Mouse (Mus musculus) G1E-ER4 (cell line): ENCODE measurements around the gene Cacna1s. TPM values are rescaled to one million over a fixed set of nuclear protein-coding genes. Genes with fewer than 3 reads are reported as not detected.

Source experiments
- GATA1 ChIP-seq: IDR thresholded peaks from one replicate; pipeline ENCODE4 v1.8.0; 2012; ENCODE audit warnings: low read length, inconsistent platforms
- polyA plus RNA-seq: library from polyadenylated mRNA; stranded (reverse); fragments of >175 nt; gene quantifications from 2 replicates; pipeline ENCODE4 v1.2.3, GENCODE M21; 2012

Gene Cacna1s
- polyA plus RNA-seq, 1 experiment, result not detected

DNA sequence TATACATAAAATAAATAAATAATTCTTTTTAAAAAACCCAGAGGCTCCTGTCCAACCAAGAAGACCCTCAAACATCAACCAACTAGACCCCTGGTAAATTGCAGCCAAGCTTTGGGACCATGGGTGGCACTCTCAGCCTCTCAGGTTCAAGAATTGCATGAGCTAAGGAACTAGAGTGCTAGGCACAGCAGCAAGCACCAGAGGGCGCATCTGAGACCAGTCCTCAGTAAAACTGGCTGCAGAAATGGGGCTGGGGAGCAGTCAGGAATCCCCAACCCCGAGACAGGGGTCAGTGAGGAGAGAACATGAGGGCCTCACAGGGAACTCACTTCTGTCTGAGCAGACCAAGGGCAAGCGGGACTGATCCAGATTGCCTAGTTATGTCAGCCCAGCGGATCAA, 6.8 kb upstream of the Cacna1s start:
- no peak for TF ChIP-seq GATA1

DNA sequence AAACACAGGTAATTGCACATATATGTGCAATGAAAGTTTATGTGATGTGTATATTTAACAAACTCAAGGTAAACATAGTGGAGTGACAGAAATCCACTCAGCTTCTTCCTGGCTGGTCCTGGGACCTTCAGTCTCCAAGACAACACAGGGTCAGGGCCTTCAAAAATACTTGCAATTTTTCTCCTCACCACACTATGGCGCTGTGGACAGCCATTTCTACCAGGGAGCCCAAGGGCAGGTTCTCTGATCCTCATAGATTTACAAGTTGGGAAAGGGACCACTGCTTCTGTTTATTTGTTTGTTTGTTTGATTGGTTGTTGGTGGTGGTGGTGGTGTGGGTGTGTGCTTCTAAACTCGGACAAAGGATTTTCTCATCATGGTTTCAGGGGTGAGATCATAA, 5.1 kb upstream of the Cacna1s start:
- no peak for TF ChIP-seq GATA1

GRCm38 (mm10) chr1:136047894-136048293, 4.7 kb upstream of the Cacna1s start:
- TF ChIP-seq GATA1, result peak; percentile 86

GRCm38 (mm10) chr1:136050312-136051012, 2.1 kb upstream of the Cacna1s start, which contains the start of gene Ascl5:
TSS of gene Ascl5 (plus strand) at chr1:136050804.
- no peak for TF ChIP-seq GATA1

DNA sequence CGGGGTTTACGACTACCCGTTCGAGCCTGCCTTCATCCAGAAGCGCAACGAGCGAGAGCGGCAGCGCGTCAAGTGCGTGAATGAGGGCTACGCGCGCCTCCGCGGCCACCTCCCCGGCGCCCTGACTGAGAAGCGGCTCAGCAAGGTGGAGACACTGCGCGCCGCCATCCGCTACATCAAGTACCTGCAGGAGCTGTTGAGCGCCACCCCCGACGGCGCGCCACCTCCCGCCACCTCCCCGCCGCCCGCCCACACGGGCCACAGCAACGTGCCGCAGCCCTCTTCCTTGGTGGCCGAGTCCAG, 1.6 kb upstream of the Cacna1s start:
- no peak for TF ChIP-seq GATA1

DNA sequence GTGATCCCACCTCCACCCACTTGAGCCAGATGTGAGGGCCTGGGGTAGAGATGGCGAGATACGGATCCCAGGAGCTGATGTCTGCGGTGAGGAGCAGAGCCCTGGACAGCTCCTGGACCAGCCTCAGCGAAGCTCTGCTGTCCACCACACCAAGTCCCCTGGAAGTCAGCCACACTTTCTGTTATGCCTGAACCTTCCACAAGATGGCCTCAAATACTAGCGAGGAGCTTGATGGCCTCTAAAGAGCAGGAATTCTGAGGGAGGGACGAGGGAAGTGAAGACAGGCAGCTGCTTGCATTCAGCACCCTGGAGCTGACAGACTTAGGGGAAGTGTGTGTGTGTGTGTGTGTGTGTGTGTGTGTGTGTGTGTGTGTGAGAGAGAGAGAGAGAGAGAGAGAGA, 1.1 kb upstream of the Cacna1s start:
- TF ChIP-seq GATA1, result no peak

DNA sequence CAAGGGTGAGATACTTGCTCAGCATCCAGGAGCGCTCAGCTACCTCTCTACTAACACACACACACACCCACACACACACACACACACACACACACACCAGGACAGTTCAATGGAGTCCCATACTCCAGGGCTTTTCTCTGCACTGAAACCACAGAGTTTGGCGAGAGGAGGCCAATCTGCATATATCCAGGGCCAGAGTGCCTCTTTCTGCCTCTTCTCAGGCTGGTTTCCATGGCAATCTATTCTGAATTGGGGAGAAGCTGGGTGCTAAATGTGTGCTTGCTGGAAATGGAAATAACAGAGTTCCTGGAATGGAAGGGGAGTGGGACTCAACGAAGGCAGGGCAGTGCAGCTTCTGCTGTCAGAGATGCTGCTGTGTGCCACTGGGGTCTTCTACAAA, 3.2 kb downstream of the Cacna1s start:
- no peak for TF ChIP-seq GATA1

GRCm38 (mm10) chr1:136058594-136058993, 6.0 kb downstream of the Cacna1s start:
- TF ChIP-seq GATA1, result no peak

DNA sequence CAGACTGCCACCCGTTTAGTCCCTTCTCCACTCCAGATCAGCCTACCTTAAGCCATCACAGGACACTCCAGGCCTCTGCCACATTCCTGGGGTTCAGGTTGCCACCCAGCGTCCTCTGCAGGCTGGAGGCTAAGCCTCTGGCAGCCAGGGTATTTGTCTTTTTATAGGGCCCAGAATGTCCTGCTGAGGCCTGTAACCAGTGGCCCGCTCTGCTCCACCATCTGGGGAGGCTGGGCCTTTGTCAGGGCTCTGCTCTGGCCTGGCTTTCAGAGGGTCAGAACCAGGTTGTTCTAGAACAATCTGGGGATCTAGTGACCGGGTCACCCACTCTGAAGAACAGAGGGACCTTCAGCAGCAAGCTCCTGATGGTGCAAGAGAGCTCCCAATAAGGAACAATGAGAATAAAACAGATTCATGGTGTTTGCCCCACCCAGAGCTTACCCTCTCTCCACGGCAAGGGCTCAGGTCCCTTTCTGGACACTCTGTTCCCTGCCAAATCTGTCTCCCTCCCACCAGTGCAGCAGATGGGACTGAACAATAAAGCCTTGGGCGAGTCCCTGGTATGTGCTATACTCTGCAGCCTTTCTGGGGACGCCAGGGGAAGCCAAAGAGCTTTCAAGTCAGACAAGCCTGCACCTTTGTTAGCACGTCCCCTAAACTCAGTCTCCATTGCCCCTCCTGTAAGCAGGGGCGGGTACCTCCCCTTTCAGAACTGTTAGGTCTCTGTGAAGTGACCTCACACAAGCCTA, 8.7 kb downstream of the Cacna1s start:
- no peak for TF ChIP-seq GATA1

DNA sequence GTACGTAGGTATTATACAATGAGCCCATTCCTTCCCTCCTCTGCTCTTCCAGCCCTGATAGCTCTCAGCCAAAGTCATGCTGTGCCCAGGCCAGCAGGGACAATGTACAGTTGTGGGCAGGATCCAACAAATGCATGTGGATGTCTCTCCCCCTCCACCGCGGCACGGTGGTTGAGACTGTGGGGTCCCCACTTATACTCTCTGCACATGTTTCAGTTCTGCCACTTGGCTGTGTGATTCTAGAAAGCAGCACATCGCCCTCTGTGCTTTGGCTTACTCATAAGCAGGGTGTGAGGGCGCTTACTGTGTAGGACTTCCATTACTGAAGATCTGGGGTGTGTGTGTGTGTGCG, 9.2 kb downstream of the Cacna1s start:
- TF ChIP-seq GATA1, result no peak

- no peak for TF ChIP-seq GATA1
Observed at GRCm38 (mm10) chr1:136063991-136064390, 11.4 kb downstream of the Cacna1s start.

GRCm38 (mm10) chr1:136066621-136067020, 14.1 kb downstream of the Cacna1s start:
- TF ChIP-seq GATA1, result no peak

GRCm38 (mm10) chr1:136067579-136067978, 15.0 kb downstream of the Cacna1s start:
- TF ChIP-seq GATA1, result no peak

DNA sequence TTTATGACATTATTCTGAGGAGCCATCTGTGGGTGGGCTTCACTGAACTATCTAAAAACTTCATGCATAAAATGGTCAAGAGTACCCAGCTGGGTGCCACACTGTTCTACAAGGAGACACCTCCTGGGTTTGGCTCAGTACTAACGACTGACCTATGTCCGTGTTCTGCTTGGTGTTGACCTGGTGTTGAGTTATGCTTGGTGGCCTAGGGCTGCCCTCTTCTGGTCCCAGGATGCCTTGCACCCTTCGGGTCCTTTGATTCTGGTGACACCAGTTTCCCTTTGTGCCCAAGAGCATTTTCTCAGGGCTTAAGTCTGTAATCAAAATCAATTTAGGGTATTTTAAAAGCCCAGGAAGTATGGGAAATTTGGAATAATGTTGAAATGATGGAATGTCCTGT, 23.5 kb downstream of the Cacna1s start:
- no peak for TF ChIP-seq GATA1

DNA sequence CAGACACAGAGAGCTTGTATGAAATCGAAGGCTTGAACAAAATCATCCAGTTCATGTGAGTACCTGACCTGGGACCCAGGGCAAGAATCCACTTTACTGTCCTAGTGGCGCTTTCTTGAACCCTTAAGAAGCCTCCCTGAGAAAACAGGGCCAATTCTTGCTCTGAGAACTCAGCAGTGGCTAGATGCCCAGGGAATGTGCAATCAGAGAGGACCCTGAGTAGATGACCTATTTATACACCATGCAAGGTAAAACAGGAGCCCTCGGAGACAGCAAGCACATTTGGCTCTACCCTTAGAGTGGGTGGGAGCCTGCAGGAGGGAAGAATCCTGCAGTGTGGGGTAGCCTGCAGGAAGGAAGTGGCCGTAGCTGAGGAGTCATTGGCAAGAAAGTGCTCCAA, 25.1 kb downstream of the Cacna1s start:
- no peak for TF ChIP-seq GATA1

DNA sequence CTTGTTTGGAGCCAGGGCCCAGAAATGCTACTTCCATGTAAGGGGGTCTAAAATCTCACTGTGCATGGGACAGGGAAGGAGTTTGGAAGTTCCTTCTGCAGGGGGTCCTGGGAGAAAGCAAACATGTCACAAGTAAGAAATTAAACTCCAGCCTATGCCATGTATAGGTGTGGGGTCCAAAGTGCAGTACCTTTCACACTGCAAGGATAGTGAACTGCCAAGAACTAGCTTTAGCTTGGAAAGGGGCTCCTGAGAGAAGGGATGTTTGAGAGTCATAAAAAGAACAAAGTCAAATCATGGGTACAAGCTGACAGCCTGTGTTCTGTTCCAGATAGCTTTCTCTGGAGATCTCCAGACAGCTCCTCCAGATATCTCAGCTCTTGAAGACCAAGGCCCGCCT, 28.6 kb downstream of the Cacna1s start:
- TF ChIP-seq GATA1, result no peak

- no peak for TF ChIP-seq GATA1
Observed at GRCm38 (mm10) chr1:136085988-136086685, 33.6 kb downstream of the Cacna1s start.
